Mouse (Mus musculus) CD4-positive, CD25-positive, alpha-beta regulatory T cell (primary cell): ENCODE results near the gene Cptp. TPM values are rescaled to one million over a fixed set of nuclear protein-coding genes. Genes with fewer than 3 reads are reported as not detected.

ENCODE experiments used
- polyA plus RNA-seq: library from polyadenylated mRNA; unstranded; fragments of 100-300 nt; shearing (Covaris generic); gene quantifications from one replicate; pipeline ENCODE4 v1.2.1, GENCODE M21; 2017

The Cptp gene
- 13.6 TPM for polyA plus RNA-seq

DNA sequence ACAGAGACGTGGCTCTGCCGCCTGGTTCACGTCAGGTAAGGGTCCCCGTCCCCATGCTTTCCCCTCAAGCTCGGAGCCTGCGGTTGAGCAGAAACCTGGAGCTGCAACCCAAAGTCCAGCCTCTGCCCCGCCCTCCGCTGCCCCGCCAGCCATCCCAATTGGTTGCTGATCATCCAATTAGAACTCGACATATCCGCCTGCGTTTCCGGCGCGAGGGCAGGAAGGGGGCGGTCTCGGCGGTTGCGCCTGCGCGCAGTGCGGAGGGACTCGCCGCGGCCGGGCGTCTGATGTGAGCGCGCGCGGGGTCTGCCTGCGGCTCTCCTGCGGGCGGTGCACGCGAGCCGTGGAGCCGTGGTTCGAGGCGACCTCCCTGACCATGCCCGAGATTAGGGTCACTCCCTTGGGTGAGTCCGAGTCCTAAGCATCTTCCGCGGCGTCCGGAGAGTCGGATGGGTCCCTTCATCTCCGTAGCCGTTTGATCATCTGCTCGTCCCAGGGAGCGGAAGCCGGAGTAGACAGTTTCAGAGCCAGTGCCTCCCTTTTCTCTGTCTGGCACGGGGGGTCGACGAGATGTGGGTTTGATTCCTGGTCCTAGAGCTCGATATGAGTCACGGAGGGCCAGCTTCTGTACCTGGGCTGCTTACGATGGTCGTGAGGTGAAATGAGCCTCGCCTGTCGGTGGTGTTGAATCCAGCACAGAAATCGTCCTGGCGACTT, at the start of gene Cptp, which contains the start of gene Ints11:
Gene Cptp (minus strand): TSS at position 124 of the 717 bp plus-strand sequence.
Gene Ints11 (plus strand): TSS at position 230 of the 717 bp plus-strand sequence.

DNA sequence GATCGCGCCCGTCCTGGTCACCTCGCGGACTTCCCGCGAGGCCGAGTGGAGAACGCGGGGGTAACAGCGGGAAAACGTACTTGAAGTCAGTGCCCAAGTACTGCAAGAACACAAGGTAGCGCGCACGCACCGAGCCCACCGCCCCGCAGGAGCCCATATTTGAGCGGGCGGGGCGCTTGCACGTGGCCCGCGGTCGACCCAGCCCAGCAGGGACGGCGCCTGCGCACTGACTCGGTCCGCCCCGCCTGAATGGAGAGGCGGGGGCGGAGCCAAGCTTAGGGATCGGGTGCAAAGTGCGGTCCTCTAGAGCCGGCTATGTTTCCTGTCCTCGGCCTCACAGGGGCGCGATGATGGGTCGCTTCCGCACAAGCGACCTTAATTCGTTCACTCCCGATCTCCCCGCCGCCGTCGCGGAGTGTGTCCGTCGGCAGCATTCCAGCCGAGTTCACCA, 22.3 kb upstream of the Cptp start, which contains the start of the genes Pusl1 and Acap3:
Gene Pusl1 (minus strand): TSS at position 231 of the 451 bp plus-strand sequence.
Gene Acap3 (plus strand): TSS at position 272 of the 451 bp plus-strand sequence.

DNA sequence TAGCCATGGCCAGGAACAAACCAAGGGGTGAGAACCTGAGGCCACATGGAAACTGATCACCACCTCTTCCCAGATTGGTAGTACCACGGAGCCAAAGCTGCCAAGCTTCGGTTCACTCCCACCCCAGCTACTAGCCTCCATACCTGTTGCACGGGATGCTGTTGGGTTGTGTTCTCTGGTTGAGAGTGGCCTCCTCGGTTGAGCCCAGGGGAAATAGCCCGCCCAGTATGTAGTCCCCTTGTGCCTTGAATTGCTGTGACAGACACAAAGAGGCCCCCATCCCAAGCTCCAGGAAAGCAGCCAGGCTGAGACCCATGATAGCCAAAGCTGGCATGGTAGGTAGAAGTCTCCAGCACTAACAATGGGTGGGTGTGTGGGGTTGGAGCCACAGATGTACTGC, 6.2 kb downstream of the Cptp start, which contains the start of gene Tas1r3:
Gene Tas1r3 (minus strand): TSS at position 362 of the 400 bp plus-strand sequence.

DNA sequence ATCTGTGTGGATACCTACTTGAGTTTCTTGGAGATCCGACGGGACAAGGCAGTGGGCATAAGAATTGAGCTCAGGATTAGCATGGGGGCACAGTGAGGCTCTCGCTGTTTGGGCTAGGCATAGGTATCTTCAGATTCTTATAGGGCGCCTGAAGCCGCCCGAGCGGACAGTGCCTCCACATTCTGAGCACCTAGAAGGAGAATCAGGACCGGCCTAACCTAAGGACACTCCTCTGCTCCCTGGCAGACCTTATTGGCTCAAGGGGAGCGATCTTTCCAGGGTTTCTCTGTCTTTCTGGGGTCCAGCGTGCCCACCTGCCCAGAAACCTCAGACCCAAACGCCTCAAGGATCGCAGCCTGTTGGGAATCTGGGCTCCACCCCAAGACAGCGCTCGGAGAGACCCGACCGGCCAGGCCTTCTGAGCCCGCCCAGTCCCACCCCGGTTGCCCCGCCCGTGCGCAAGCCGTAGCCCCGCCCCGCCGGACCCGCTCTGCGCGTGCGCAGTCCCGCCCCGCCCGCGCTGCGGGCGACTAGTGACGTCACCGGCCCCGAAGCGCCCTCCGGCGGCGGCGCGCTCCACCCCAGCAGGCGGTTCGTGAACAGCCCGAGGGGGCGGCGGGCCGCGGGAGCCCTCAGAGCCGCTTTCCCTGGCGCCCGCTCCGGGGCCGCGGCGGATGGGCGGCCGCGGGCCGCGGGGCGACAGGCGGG, 22.2 kb downstream of the Cptp start, which contains the start of gene Dvl1:
Gene Dvl1 (plus strand): TSS at position 532 of the 708 bp plus-strand sequence.

DNA sequence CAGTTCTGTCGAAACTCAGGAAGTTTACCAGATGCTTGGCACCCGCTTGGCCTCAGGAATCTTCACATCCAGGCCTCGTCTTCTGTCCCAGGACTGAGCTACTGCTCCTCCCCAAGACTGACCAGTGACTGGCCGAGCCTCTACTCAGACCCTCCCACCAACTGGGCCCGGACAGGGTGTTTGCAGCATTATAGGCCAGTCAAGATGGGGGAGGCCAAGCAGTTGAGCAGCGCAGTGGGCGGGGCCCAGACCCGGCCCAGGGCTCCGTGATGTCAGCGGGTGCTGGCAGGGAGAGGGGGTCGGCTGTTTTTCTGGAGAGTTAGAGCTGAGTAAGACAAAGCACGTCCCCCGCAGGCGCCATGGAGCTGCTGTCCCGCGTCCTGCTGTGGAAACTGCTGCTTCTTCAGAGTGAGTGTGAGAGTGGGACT, 29.7 kb downstream of the Cptp start, which contains the start of gene Mxra8:
Gene Mxra8 (plus strand): TSS at position 198 of the 428 bp plus-strand sequence.

DNA sequence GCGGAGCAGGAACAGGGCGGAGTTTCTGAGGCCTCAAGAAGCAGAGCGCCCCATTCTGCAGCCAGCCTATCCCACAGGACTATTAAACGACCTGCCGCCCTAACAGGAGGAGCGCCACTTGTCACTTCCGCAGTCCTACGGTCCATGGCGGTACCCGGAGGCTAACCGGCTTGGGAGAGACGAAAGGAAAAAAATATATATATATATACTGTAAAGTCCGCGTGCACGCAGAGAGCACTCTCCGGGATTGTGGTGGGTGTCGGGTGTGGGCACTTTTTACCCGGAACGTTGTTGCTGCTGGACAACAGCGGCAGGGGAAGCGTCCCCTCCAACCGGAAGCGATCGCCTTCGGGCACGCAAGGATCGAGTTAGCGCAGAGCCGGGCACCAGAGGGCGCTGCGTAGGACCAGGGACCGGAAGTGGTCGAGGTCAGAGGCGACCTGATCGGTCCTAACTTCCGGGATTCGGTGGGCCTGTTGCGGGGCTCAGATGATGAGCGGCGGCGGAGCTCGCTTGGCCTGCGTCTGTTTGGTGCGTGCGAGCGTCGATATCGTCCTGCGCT, 38.0 kb downstream of the Cptp start, which contains the start of gene Aurkaip1:
Gene Aurkaip1 (plus strand): TSS at position 68 of the 562 bp plus-strand sequence.

Other genes with a start within 250 kb of the Cptp start
- gene Cdk11b, start 244.6 kb downstream of the Cptp start, polyA plus RNA-seq: 161 TPM
- not detected for gene Gm10563, start 224.0 kb downstream of the Cptp start, polyA plus RNA-seq
- gene Mmp23, start 216.1 kb downstream of the Cptp start, polyA plus RNA-seq: 0.23 TPM
- gene Mib2, start 200.2 kb downstream of the Cptp start, polyA plus RNA-seq: 41.7 TPM
- 14.9 TPM for gene Fndc10, start 175.1 kb downstream of the Cptp start, polyA plus RNA-seq
- 178 TPM for gene Ssu72, start 164.6 kb downstream of the Cptp start, polyA plus RNA-seq
- 0.75 TPM for gene Tmem240, start 134.6 kb downstream of the Cptp start, polyA plus RNA-seq
- gene Atad3a, start 108.3 kb downstream of the Cptp start, polyA plus RNA-seq: 98.2 TPM
- 0.35 TPM for gene Vwa1, start 94.7 kb downstream of the Cptp start, polyA plus RNA-seq
- 0.05 TPM for gene Tmem88b, start 83.6 kb downstream of the Cptp start, polyA plus RNA-seq
- 0.20 TPM for gene Ankrd65, start 79.0 kb downstream of the Cptp start, polyA plus RNA-seq
- 121 TPM for gene Mrpl20, start 66.6 kb downstream of the Cptp start, polyA plus RNA-seq
- 291 TPM for gene Ccnl2, start 57.0 kb downstream of the Cptp start, polyA plus RNA-seq
- 187 TPM for gene Aurkaip1, start 38.2 kb downstream of the Cptp start, polyA plus RNA-seq
- gene Mxra8, start 29.8 kb downstream of the Cptp start, polyA plus RNA-seq: 4.2 TPM
- gene Dvl1, start 22.0 kb downstream of the Cptp start, polyA plus RNA-seq: 69.5 TPM
- 1.2 TPM for gene Tas1r3, start 6.1 kb downstream of the Cptp start, polyA plus RNA-seq
- gene Ints11, start 106 bp upstream of the Cptp start, polyA plus RNA-seq: 118 TPM
- 37.8 TPM for gene Pusl1, start 22.3 kb upstream of the Cptp start, polyA plus RNA-seq
- gene Acap3, start 22.4 kb upstream of the Cptp start, polyA plus RNA-seq: 23.0 TPM
- gene Ube2j2, start 74.4 kb upstream of the Cptp start, polyA plus RNA-seq: 143 TPM
- gene C1qtnf12, start 92.9 kb upstream of the Cptp start, polyA plus RNA-seq: 16.9 TPM
- 10.6 TPM for gene B3galt6, start 123.2 kb upstream of the Cptp start, polyA plus RNA-seq
- 491 TPM for gene Sdf4, start 123.4 kb upstream of the Cptp start, polyA plus RNA-seq
- gene Tnfrsf4, start 144.4 kb upstream of the Cptp start, polyA plus RNA-seq: 804 TPM
- gene Tnfrsf18, start 156.7 kb upstream of the Cptp start, polyA plus RNA-seq: 759 TPM
- gene Ttll10, start 190.0 kb upstream of the Cptp start, polyA plus RNA-seq: 0.54 TPM
- gene 9430015G10Rik, start 240.5 kb upstream of the Cptp start, polyA plus RNA-seq: 35.3 TPM